Mouse (Mus musculus) C2C12 (cell line): ENCODE measurements around the gene Wnt11.

ENCODE experiments used
- CTCF ChIP-seq: IDR thresholded peaks from one replicate; pipeline ENCODE4 v1.5.1; 2011; ENCODE audit not compliant: control insufficient read depth, insufficient read depth, insufficient read length
- MYOG ChIP-seq: IDR thresholded peaks from one replicate; pipeline ENCODE4 v1.6.1; 2011; ENCODE audit not compliant: control insufficient read depth, insufficient read length; ENCODE audit errors: extremely low read depth
- USF1 ChIP-seq: IDR thresholded peaks from one replicate; pipeline ENCODE4 v1.6.1; 2011; ENCODE audit warnings: low read depth, mild to moderate bottlenecking, control low read depth, moderate library complexity

- TF ChIP-seq CTCF (no peak), MYOG (no peak), USF1 (no peak)
These were observed 45.8 kb upstream of the Wnt11 start for GRCm38 (mm10) chr7:98789121-98789520.
